Mouse (Mus musculus) small intestine, adult 2 months (tissue): ENCODE results near the gene Syp.

Experiments
- CTCF ChIP-seq: fragments of 200-500 bp; IDR thresholded peaks from 2 replicates; pipeline ENCODE4 v1.5.1; 2012; ENCODE audit warnings: low read depth, mild to moderate bottlenecking, control low read depth, inconsistent platforms, low read length, moderate library complexity, mixed read lengths; ENCODE audit not compliant: insufficient replicate concordance, insufficient read length; ENCODE audit errors: extremely low read depth
- POLR2A ChIP-seq: fragments of 200-500 bp; IDR thresholded peaks from 2 replicates; pipeline ENCODE4 v1.6.1; 2012; ENCODE audit warnings: low read depth, mild to moderate bottlenecking, control low read depth, inconsistent platforms, low read length, moderate library complexity

DNA sequence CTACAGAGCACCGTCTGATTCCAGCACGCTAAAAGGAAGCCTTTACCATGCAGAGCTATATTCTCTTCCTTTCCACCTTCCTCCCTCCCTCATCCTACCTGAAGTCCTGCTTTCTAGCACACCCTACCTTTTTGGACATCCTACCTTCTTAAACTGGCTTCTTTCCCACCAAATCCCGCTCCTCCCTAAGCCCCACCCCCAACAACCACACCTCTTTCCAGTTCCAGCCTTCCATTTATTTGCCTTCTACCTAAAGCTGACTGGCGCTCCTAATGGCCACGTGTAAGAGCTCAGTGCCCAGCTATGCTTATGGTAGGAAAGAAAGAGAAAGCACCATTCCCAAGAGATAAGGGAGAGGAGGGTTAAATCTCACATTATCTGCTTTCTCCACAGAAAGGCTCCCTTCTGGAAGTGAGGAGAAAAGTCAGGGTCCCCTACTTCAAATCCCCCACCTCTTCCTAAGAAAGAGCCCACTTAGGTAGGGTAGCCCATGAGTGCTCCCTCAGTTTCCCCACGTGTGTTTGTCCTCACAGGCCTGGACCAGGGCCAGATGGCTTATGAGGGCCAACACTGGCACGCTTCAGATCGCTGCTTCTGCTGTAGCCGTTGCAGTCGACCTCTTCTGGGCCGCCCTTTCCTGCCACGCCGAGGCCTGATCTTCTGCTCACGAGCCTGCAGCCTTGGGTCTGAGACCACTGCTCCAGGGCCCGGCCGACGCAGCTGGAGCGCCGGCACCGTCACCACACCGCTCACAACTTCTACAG, 27.6 kb downstream of the Syp start:
- no peak for TF ChIP-seq POLR2A
- TF ChIP-seq CTCF, result no peak
